Mouse (Mus musculus) adrenal gland, postnatal 14 days (tissue): ENCODE measurements around the gene Trim17. TPM values are rescaled to one million over a fixed set of nuclear protein-coding genes. Genes with fewer than 3 reads are reported as not detected.
A peak's percentile ranks its signal among the peaks of the same experiment; 100 is the strongest.

ENCODE experiments used
- DNase-seq: peaks from one replicate; pipeline ENCODE4 v3.0.0; 2021; ENCODE audit warnings: mixed read lengths
- microRNA-seq, 2 experiments: library from miRNA; unstranded; fragments of <30 nt; microRNA quantifications; one replicate each; pipeline ENCODE4 v1.2.0; 2021
- total RNA-seq: library from RNA; stranded (reverse); gene quantifications from 2 replicates; pipeline ENCODE4 v1.2.3, GENCODE M21; 2021

The Trim17 gene
- total RNA-seq, 1 experiment from 2014 or later, result 0.11 TPM

GRCm38 (mm10) chr11:58991911-58992310 is 37.4 kb downstream of the Trim17 start:
- DNase-seq, result no peak

GRCm38 (mm10) chr11:58993091-58993670 is 38.7 kb downstream of the Trim17 start:
- DNase-seq, result no peak

DNA sequence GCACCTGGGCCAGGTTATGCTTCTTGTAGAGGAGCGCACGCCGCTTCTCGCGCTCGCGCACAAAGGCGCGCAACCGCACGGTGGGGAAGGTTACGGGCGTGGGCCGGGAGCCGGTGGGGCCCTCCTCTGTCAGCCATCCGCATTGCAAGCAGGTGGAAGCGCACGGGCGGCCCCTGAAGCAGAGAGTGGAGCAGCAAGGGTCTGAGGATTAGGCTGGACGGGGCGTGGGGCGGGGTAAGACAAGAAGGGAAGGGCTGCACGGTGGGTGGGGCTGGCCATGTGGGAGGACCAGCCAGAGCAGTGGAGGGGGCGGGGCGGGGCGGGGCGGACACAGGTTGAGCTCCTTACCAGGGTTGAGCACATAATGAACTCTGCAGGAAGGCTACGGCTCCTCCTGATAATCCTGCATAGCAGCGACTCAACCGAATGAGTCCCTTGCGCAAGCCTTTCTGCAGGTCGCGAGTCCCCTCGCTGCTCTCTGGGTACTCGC is 39.9 kb downstream of the Trim17 start:
- DNase-seq, result peak; percentile 71

GRCm38 (mm10) chr11:58995061-58995806 is 40.7 kb downstream of the Trim17 start:
- DNase-seq, result no peak

GRCm38 (mm10) chr11:58995807-58996370 is 41.4 kb downstream of the Trim17 start:
- no peak for DNase-seq

DNA sequence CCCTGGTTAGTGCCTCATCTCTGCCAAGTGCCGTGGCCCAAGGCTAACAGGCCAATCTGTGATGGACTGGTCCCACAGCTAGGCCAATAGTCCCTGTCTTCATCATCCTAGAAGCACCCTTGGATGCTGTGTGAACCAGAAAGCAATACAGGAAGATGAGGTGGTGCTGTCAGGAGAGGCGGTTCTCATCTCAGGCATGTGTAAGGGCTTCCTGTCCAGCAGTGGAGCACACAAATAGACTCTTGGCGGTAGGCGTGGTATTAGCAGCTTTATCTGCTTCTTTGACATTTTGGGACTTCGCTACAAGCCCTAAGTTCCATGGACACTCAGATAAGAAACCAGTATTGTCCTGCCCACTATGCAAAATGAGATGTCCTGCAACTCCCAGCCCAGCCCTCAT is 43.1 kb downstream of the Trim17 start:
- no peak for DNase-seq

DNA sequence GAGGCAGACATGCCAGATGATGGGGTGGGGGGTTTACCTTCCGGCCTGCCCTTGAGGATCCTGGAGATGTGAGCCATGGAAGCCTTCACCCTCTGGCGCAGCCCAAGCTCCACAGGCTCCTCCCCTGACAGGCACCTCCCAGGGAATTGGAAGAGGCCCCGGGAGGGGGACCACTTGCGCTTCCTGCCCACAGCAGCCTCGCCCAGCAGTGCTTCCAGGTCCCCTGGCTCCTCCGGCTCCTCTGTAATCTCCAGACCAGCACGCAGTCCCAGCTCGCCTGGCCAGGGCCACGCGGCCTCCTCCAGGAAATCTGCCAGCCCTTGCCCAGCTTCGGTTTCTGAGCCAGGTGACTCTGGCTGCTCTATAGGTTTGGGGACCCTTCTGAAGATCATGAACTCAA is 44.7 kb downstream of the Trim17 start:
- peak; percentile 55 for DNase-seq

GRCm38 (mm10) chr11:58999830-59000229 is 45.3 kb downstream of the Trim17 start:
- DNase-seq, result no peak

GRCm38 (mm10) chr11:59000635-59001034 is 46.1 kb downstream of the Trim17 start:
- no peak for DNase-seq

GRCm38 (mm10) chr11:59002327-59003079 is 48.0 kb downstream of the Trim17 start:
- no peak for DNase-seq

GRCm38 (mm10) chr11:59015052-59015451 is 60.6 kb downstream of the Trim17 start:
- DNase-seq, result peak; percentile 84

Small RNA genes within 50 kb of the gene (microRNA-seq; reads per million reads assigned to microRNA genes)
- 0 reads per million in 2 experiments for gene Gm44313

Other genes starting within 250 kb of the Trim17 start
- gene Olfr318, start 230.7 kb upstream of the Trim17 start, total RNA-seq, result not detected in 2 replicates
- gene Olfr317, start 215.5 kb upstream of the Trim17 start, total RNA-seq, result not detected in 2 replicates
- not detected in 2 replicates for gene Olfr316, start 202.0 kb upstream of the Trim17 start, total RNA-seq
- not detected in 2 replicates for gene Olfr315, start 181.5 kb upstream of the Trim17 start, total RNA-seq
- gene Olfr314, start 171.7 kb upstream of the Trim17 start, total RNA-seq, result not detected in 2 replicates
- 4.2 and 4.9 TPM in 2 replicates for gene Fam183b, start 152.7 kb upstream of the Trim17 start, total RNA-seq
- not detected in 2 replicates for gene Olfr313, start 139.7 kb upstream of the Trim17 start, total RNA-seq
- gene Olfr312, start 125.4 kb upstream of the Trim17 start, total RNA-seq, result not detected in 2 replicates
- not detected in 2 replicates for gene Olfr311, start 115.4 kb upstream of the Trim17 start, total RNA-seq
- 4.4 and 6.3 TPM in 2 replicates for gene Gm12258, start 107.5 kb upstream of the Trim17 start, total RNA-seq
- 5.3 and 7.6 TPM in 2 replicates for gene 2810021J22Rik, start 87.5 kb upstream of the Trim17 start, total RNA-seq
- gene Zfp39, start 50.5 kb upstream of the Trim17 start, total RNA-seq, result 5.2 and 6.0 TPM in 2 replicates
- 0.26 and 3.4 TPM in 2 replicates for gene Btnl10, start 36.8 kb upstream of the Trim17 start, total RNA-seq
- gene Rnf187, start 15.8 kb upstream of the Trim17 start, total RNA-seq, result 147 and 153 TPM in 2 replicates
- 16.4 and 23.5 TPM in 2 replicates for gene Hist3h2ba, start 5.8 kb upstream of the Trim17 start, total RNA-seq
- gene Hist3h2a, start within 50 bp of the Trim17 start, total RNA-seq, result 24.4 and 26.8 TPM in 2 replicates
- 25.5 and 29.9 TPM in 2 replicates for gene Trim11, start 23.4 kb downstream of the Trim17 start, total RNA-seq
- 0.98 and 1.1 TPM in 2 replicates for gene Obscn, start 181.7 kb downstream of the Trim17 start, total RNA-seq
- 18.3 and 19.4 TPM in 2 replicates for gene Iba57, start 209.1 kb downstream of the Trim17 start, total RNA-seq
- 0.30 and 0.56 TPM in 2 replicates for gene Gjc2, start 228.5 kb downstream of the Trim17 start, total RNA-seq
- gene Guk1, start 237.5 kb downstream of the Trim17 start, total RNA-seq, result 69.1 and 71.8 TPM in 2 replicates
- gene Mrpl55, start 247.8 kb downstream of the Trim17 start, total RNA-seq, result 68.3 and 69.2 TPM in 2 replicates